Mouse (Mus musculus): Measurements from ENCODE around the gene Pxdn. TPM values are rescaled to one million over a fixed set of nuclear protein-coding genes. Genes with fewer than 3 reads are reported as not detected.
A peak's percentile ranks its signal among the peaks of the same experiment; 100 is the strongest.

Pxdn gene
- polyA plus RNA-seq, 1 experiment: 198 TPM

- Histone ChIP-seq H3K27ac (ENCODE audit: insufficient read depth, low read length) (no peak overlapping the region), H3K4me3 (ENCODE audit: insufficient read depth, low read length) (no peak overlapping the region), H3K4me1 (ENCODE audit: control insufficient read depth, insufficient read depth, low read length) (peaks cover 11% of the 10 kb centered on the region)
- TF ChIP-seq POLR2A (IDR thresholded peaks at IDR 0.05; ENCODE audit: low read depth, low read length): no peak
- no peak for TF ChIP-seq CTCF (IDR thresholded peaks at IDR 0.05; ENCODE audit: borderline replicate concordance, insufficient read depth, low read length)
These were observed 13.6 kb downstream of the Pxdn start for GRCm38 (mm10) chr12:29951043-29951442.

- H3K27ac ChIP-seq (ENCODE audit: insufficient read depth, low read length): no peak overlapping the region
- peaks cover 11% of the 10 kb centered on the region; the same call in 1 of the 2 replicates for H3K4me1 ChIP-seq (ENCODE audit: control insufficient read depth, insufficient read depth, low read length)
- TF ChIP-seq CTCF (IDR thresholded peaks at IDR 0.05; ENCODE audit: borderline replicate concordance, insufficient read depth, low read length) (no peak), POLR2A (IDR thresholded peaks at IDR 0.05; ENCODE audit: low read depth, low read length) (no peak)
These were observed 14.1 kb downstream of the Pxdn start for GRCm38 (mm10) chr12:29951485-29951884.

GRCm38 (mm10) chr12:29952102-29952501 is 14.7 kb downstream of the Pxdn start:
- Histone ChIP-seq H3K4me3 (ENCODE audit: insufficient read depth, low read length) (no peak overlapping the region), H3K4me1 (ENCODE audit: control insufficient read depth, insufficient read depth, low read length) (peaks cover 11% of the 10 kb centered on the region; the same call in 1 of the 2 replicates), H3K27ac (ENCODE audit: insufficient read depth, low read length) (no peak overlapping the region)
- TF ChIP-seq POLR2A (IDR thresholded peaks at IDR 0.05; ENCODE audit: low read depth, low read length) (no peak), CTCF (IDR thresholded peaks at IDR 0.05; ENCODE audit: borderline replicate concordance, insufficient read depth, low read length) (no peak)

More at GRCm38 (mm10) chr12:29951485-29951884, 14.1 kb downstream of the Pxdn start:
- no peak overlapping the region for H3K4me3 ChIP-seq (ENCODE audit: insufficient read depth, low read length)

GRCm38 (mm10) chr12:29953999-29954398 is 16.6 kb downstream of the Pxdn start:
- Histone ChIP-seq H3K27ac (ENCODE audit: insufficient read depth, low read length) (no peak overlapping the region), H3K4me1 (ENCODE audit: control insufficient read depth, insufficient read depth, low read length) (peaks cover 11% of the 10 kb centered on the region; the same call in 1 of the 2 replicates), H3K4me3 (ENCODE audit: insufficient read depth, low read length) (no peak overlapping the region)
- TF ChIP-seq CTCF (IDR thresholded peaks at IDR 0.05; ENCODE audit: borderline replicate concordance, insufficient read depth, low read length) (no peak), POLR2A (IDR thresholded peaks at IDR 0.05; ENCODE audit: low read depth, low read length) (no peak)

- no peak overlapping the region for H3K27ac ChIP-seq (ENCODE audit: insufficient read depth, low read length)
These were observed 17.1 kb downstream of the Pxdn start for GRCm38 (mm10) chr12:29954464-29954863.

GRCm38 (mm10) chr12:29956969-29957368 is 19.6 kb downstream of the Pxdn start:
- H3K4me1 ChIP-seq (ENCODE audit: control insufficient read depth, insufficient read depth, low read length): peaks cover 25% of the 10 kb centered on the region
- no peak overlapping the region for H3K4me3 ChIP-seq (ENCODE audit: insufficient read depth, low read length)
- TF ChIP-seq POLR2A (IDR thresholded peaks at IDR 0.05; ENCODE audit: low read depth, low read length) (no peak), CTCF (IDR thresholded peaks at IDR 0.05; ENCODE audit: borderline replicate concordance, insufficient read depth, low read length) (no peak)
- no peak overlapping the region for H3K27ac ChIP-seq (ENCODE audit: insufficient read depth, low read length)

More at GRCm38 (mm10) chr12:29954464-29954863, 17.1 kb downstream of the Pxdn start:
- peaks cover 11% of the 10 kb centered on the region; the same call in 1 of the 2 replicates for H3K4me1 ChIP-seq (ENCODE audit: control insufficient read depth, insufficient read depth, low read length)
- TF ChIP-seq CTCF (IDR thresholded peaks at IDR 0.05; ENCODE audit: borderline replicate concordance, insufficient read depth, low read length): no peak
- no peak for TF ChIP-seq POLR2A (IDR thresholded peaks at IDR 0.05; ENCODE audit: low read depth, low read length)
- no peak overlapping the region for H3K4me3 ChIP-seq (ENCODE audit: insufficient read depth, low read length)

- Histone ChIP-seq H3K4me1 (ENCODE audit: control insufficient read depth, insufficient read depth, low read length) (peaks cover 16% of the 10 kb centered on the region), H3K27ac (ENCODE audit: insufficient read depth, low read length) (no peak overlapping the region), H3K4me3 (ENCODE audit: insufficient read depth, low read length) (no peak overlapping the region)
- TF ChIP-seq POLR2A (IDR thresholded peaks at IDR 0.05; ENCODE audit: low read depth, low read length) (no peak), CTCF (IDR thresholded peaks at IDR 0.05; ENCODE audit: borderline replicate concordance, insufficient read depth, low read length) (no peak)
These were observed 21.2 kb downstream of the Pxdn start for GRCm38 (mm10) chr12:29958637-29959036.

GRCm38 (mm10) chr12:29961041-29961440 is 23.6 kb downstream of the Pxdn start:
- H3K4me1 ChIP-seq (ENCODE audit: control insufficient read depth, insufficient read depth, low read length): peaks cover 18% of the 10 kb centered on the region
- no peak overlapping the region for H3K4me3 ChIP-seq (ENCODE audit: insufficient read depth, low read length)
- TF ChIP-seq POLR2A (IDR thresholded peaks at IDR 0.05; ENCODE audit: low read depth, low read length) (no peak), CTCF (IDR thresholded peaks at IDR 0.05; ENCODE audit: borderline replicate concordance, insufficient read depth, low read length) (no peak)
- peak overlapping the region; percentile 63 for H3K27ac ChIP-seq (ENCODE audit: insufficient read depth, low read length)

GRCm38 (mm10) chr12:29965016-29965415 is 27.6 kb downstream of the Pxdn start:
- no peak overlapping the region for H3K4me3 ChIP-seq (ENCODE audit: insufficient read depth, low read length)
- TF ChIP-seq POLR2A (IDR thresholded peaks at IDR 0.05; ENCODE audit: low read depth, low read length): no peak
- no peak for TF ChIP-seq CTCF (IDR thresholded peaks at IDR 0.05; ENCODE audit: borderline replicate concordance, insufficient read depth, low read length)
- H3K4me1 ChIP-seq (ENCODE audit: control insufficient read depth, insufficient read depth, low read length): peaks cover 18% of the 10 kb centered on the region
- H3K27ac ChIP-seq (ENCODE audit: insufficient read depth, low read length): no peak overlapping the region

- H3K27ac ChIP-seq (ENCODE audit: insufficient read depth, low read length): no peak overlapping the region
- TF ChIP-seq POLR2A (IDR thresholded peaks at IDR 0.05; ENCODE audit: low read depth, low read length) (no peak), CTCF (IDR thresholded peaks at IDR 0.05; ENCODE audit: borderline replicate concordance, insufficient read depth, low read length) (no peak)
- H3K4me1 ChIP-seq (ENCODE audit: control insufficient read depth, insufficient read depth, low read length): peaks cover 2% of the 10 kb centered on the region; the same call in 1 of the 2 replicates
- H3K4me3 ChIP-seq (ENCODE audit: insufficient read depth, low read length): no peak overlapping the region
These were observed 34.5 kb downstream of the Pxdn start for GRCm38 (mm10) chr12:29971795-29972464.

Data from embryonic fibroblast, embryonic 13.5 days (primary cell).